Mouse (Mus musculus) thymus, adult 2 months (tissue): ENCODE data around the gene Tnrc6c.

Experiments
- CTCF ChIP-seq: fragments of 200-500 bp; IDR thresholded peaks from 2 replicates; pipeline ENCODE4 v1.5.1; 2012; ENCODE audit warnings: mild to moderate bottlenecking, control low read depth, low read length, moderate library complexity, borderline replicate concordance; ENCODE audit not compliant: control insufficient read depth, poor library complexity, insufficient read depth; ENCODE audit errors: extremely low read depth
- POLR2A ChIP-seq: fragments of 200-500 bp; IDR thresholded peaks from 2 replicates; pipeline ENCODE4 v1.6.1; 2012; ENCODE audit warnings: mild to moderate bottlenecking, low read length, control low read depth, moderate library complexity; ENCODE audit not compliant: control insufficient read depth, poor library complexity, insufficient read depth; ENCODE audit errors: extremely low read depth

- TF ChIP-seq CTCF = no peak
- TF ChIP-seq POLR2A = no peak
Measured at GRCm38 (mm10) chr11:117751544-117751943, 97.5 kb downstream of the Tnrc6c start.
